Mouse (Mus musculus) CD8-positive naive resting alpha-beta T cell, adult 2 months (primary cell): Measurements from ENCODE around the gene Rps24.

Experiments used
- DNase-seq, 2 experiments: peaks; one replicate each; pipeline ENCODE4 v3.0.0; 2022; ENCODE audit warnings: low read depth in 2 of 2, low spot score in 2 of 2

Gene Rps24

GRCm38 (mm10) chr14:24510679-24511078 is 23.8 kb downstream of the Rps24 start:
- no peak for DNase-seq

- DNase-seq = no peak
Measured at GRCm38 (mm10) chr14:24512527-24513161, 25.7 kb downstream of the Rps24 start.

- DNase-seq = no peak
Measured at GRCm38 (mm10) chr14:24521597-24521996, 34.7 kb downstream of the Rps24 start.

GRCm38 (mm10) chr14:24525137-24525536 is 38.2 kb downstream of the Rps24 start:
- DNase-seq = no peak

- no peak for DNase-seq
Measured at GRCm38 (mm10) chr14:24525677-24526415, 38.9 kb downstream of the Rps24 start.

- DNase-seq = no peak
Measured at GRCm38 (mm10) chr14:24526440-24526839, 39.5 kb downstream of the Rps24 start.

GRCm38 (mm10) chr14:24530228-24530627 is 43.3 kb downstream of the Rps24 start:
- no peak for DNase-seq

- no peak for DNase-seq
Measured at GRCm38 (mm10) chr14:24534865-24535545, 48.1 kb downstream of the Rps24 start.

- no peak for DNase-seq
Measured at GRCm38 (mm10) chr14:24542901-24543300, 56.0 kb downstream of the Rps24 start.

GRCm38 (mm10) chr14:24544057-24544456 is 57.1 kb downstream of the Rps24 start:
- no peak for DNase-seq
